Mouse (Mus musculus): ENCODE measurements around the gene Frmd4b. TPM values are rescaled to one million over a fixed set of nuclear protein-coding genes. Genes with fewer than 3 reads are reported as not detected.

Frmd4b gene
- total and polyA plus RNA-seq, 3 experiments: 0.44 to 2.9 TPM; not detected in 1

DNA sequence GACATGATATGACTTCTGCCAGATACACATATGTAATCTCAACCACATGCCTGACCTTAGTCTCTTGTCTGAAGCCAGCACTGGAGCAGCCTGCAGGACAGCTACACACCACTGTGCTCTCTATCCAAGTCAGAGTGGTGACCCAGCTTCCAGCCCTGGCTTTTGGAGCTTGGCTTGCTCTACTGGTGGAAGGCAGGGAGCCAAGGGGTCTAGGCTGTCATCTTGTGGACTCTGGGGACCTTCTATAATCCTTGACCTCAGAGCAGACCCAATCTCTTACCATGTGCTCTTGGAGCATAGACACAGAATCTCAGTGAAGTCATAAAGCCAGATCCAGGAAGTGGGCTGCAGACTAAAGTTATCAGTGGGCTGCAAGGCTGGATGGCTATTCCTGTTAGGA lies 30.7 kb downstream of the Frmd4b start:
- H3K36me3 ChIP-seq (replicated peaks): no peaks in the 10 kb centered on the region
- no peak overlapping the region for H3K4me3 ChIP-seq (ENCODE audit: low read depth, low read length)
- DNase-seq (ENCODE audit: low spot score) (no peak), ATAC-seq (ENCODE audit: extremely low read depth, insufficient number of reproducible peaks, low FRiP score, poor library complexity, severe bottlenecking) (no peak)
- no peaks in the 10 kb centered on the region for H3K27me3 ChIP-seq (ENCODE audit: insufficient read depth, low read length)
- peaks cover 45% of the 10 kb centered on the region for H3K9me3 ChIP-seq (replicated peaks)
- TF ChIP-seq GATA1 (IDR thresholded peaks at IDR 0.05; ENCODE audit: borderline replicate concordance, low read length) (no peak), TAL1 (conservative IDR thresholded peaks at IDR 0.05; ENCODE audit: low read depth, low read length) (no peak), CTCF (IDR thresholded peaks at IDR 0.05; ENCODE audit: low read depth, low read length) (no peak), GATA2 (IDR thresholded peaks at IDR 0.05; ENCODE audit: borderline replicate concordance, low read depth, low read length) (no peak)
- no peaks in the 10 kb centered on the region for H3K4me1 ChIP-seq (ENCODE audit: insufficient read depth, low read depth, low read length)

DNA sequence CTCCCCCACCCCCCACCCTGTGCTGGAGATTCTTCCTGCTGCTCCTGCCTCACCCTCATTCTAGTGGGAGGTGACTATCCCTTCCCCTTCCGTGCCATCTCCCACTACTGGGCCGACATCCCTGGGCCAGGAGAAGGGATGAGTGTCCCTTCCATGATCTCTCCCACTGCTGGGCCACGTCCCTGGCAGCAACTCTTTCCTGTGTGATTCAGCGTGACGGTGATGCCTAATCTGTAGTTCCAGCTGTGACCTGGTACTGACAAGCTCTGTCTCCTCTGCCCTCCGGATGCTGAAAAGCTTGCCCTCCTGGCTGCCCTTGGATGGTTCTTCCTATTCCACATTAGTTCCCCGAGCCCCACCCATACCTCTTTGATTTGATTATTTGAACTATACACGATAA lies 31.3 kb downstream of the Frmd4b start:
- ATAC-seq (ENCODE audit: extremely low read depth, insufficient number of reproducible peaks, low FRiP score, poor library complexity, severe bottlenecking) (no peak), DNase-seq (ENCODE audit: low spot score) (no peak)
- H3K4me3 ChIP-seq (ENCODE audit: low read depth, low read length): no peak overlapping the region
- H3K9me3 ChIP-seq (replicated peaks): peaks cover 39% of the 10 kb centered on the region
- no peaks in the 10 kb centered on the region for H3K27me3 ChIP-seq (ENCODE audit: insufficient read depth, low read length)
- H3K36me3 ChIP-seq (replicated peaks): no peaks in the 10 kb centered on the region
- TF ChIP-seq GATA1 (IDR thresholded peaks at IDR 0.05; ENCODE audit: borderline replicate concordance, low read length) (no peak), TAL1 (conservative IDR thresholded peaks at IDR 0.05; ENCODE audit: low read depth, low read length) (no peak), GATA2 (IDR thresholded peaks at IDR 0.05; ENCODE audit: borderline replicate concordance, low read depth, low read length) (no peak), CTCF (IDR thresholded peaks at IDR 0.05; ENCODE audit: low read depth, low read length) (no peak), POLR2AphosphoS5 (IDR thresholded peaks at IDR 0.05; ENCODE audit: insufficient replicate concordance, low read depth, low read length) (no peak)
- H3K4me1 ChIP-seq (ENCODE audit: insufficient read depth, low read depth, low read length): no peaks in the 10 kb centered on the region

DNA sequence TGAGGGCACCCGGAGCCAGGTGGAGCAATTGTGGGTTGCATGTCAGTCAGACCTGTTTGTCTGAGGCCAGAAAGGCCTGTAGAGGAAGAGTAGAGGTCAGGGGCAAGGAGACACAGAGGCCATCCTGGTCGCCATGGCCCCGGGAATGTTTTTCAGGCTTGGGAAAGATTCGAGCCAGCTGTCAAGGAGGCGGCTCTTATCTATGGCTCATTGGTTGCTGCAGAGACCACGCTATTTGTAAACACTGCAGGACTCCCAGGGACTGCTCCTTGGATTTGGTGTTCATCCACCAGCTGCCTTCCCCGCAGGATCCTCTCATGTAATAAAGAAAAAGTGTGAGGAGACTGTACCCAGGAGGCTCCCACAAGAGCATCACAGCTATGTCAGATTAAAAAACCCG lies 34.6 kb downstream of the Frmd4b start:
- no peaks in the 10 kb centered on the region for H3K27me3 ChIP-seq (ENCODE audit: insufficient read depth, low read length)
- ATAC-seq (ENCODE audit: extremely low read depth, insufficient number of reproducible peaks, low FRiP score, poor library complexity, severe bottlenecking): no peak
- H3K9me3 ChIP-seq (replicated peaks): peaks cover 42% of the 10 kb centered on the region
- no peak for DNase-seq (ENCODE audit: low spot score)
- no peaks in the 10 kb centered on the region for H3K36me3 ChIP-seq (replicated peaks)
- H3K4me3 ChIP-seq (ENCODE audit: low read depth, low read length): no peak overlapping the region
- TF ChIP-seq TAL1 (conservative IDR thresholded peaks at IDR 0.05; ENCODE audit: low read depth, low read length) (no peak), POLR2AphosphoS5 (IDR thresholded peaks at IDR 0.05; ENCODE audit: insufficient replicate concordance, low read depth, low read length) (no peak), CTCF (IDR thresholded peaks at IDR 0.05; ENCODE audit: low read depth, low read length) (no peak), GATA2 (IDR thresholded peaks at IDR 0.05; ENCODE audit: borderline replicate concordance, low read depth, low read length) (no peak), GATA1 (IDR thresholded peaks at IDR 0.05; ENCODE audit: borderline replicate concordance, low read length) (no peak)
- H3K4me1 ChIP-seq (ENCODE audit: insufficient read depth, low read depth, low read length): no peaks in the 10 kb centered on the region

DNA sequence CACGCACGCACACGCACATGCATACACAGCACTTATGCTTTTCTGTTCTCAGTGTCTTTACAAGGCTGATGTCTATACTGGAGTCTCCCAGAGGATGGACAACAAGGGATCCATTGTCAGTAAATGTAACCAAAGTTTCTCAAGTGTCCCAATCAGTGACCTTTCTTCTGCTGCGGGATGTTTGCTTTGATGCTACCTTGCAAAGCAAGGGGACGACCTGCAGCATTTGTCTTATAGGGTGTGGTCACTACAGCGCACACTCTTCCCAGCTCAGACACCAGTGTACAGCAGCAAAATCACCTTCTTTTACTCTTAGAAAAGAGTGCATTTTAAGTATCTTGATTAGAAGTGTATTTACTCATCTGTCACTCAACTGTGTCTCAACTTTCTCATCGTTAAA lies 35.4 kb downstream of the Frmd4b start:
- no peaks in the 10 kb centered on the region for H3K4me1 ChIP-seq (ENCODE audit: insufficient read depth, low read depth, low read length)
- no peak for ATAC-seq (ENCODE audit: extremely low read depth, insufficient number of reproducible peaks, low FRiP score, poor library complexity, severe bottlenecking)
- no peaks in the 10 kb centered on the region for H3K27me3 ChIP-seq (ENCODE audit: insufficient read depth, low read length)
- DNase-seq (ENCODE audit: low spot score): no peak
- peaks cover 45% of the 10 kb centered on the region for H3K9me3 ChIP-seq (replicated peaks)
- no peak for TF ChIP-seq CTCF (IDR thresholded peaks at IDR 0.05; ENCODE audit: low read depth, low read length)
- TF ChIP-seq TAL1 (conservative IDR thresholded peaks at IDR 0.05; ENCODE audit: low read depth, low read length): no peak
- TF ChIP-seq GATA2 (IDR thresholded peaks at IDR 0.05; ENCODE audit: borderline replicate concordance, low read depth, low read length): no peak
- TF ChIP-seq POLR2AphosphoS5 (IDR thresholded peaks at IDR 0.05; ENCODE audit: insufficient replicate concordance, low read depth, low read length): no peak
- TF ChIP-seq GATA1 (IDR thresholded peaks at IDR 0.05; ENCODE audit: borderline replicate concordance, low read length): no peak
- H3K4me3 ChIP-seq (ENCODE audit: low read depth, low read length): no peak overlapping the region
- no peaks in the 10 kb centered on the region for H3K36me3 ChIP-seq (replicated peaks)

DNA sequence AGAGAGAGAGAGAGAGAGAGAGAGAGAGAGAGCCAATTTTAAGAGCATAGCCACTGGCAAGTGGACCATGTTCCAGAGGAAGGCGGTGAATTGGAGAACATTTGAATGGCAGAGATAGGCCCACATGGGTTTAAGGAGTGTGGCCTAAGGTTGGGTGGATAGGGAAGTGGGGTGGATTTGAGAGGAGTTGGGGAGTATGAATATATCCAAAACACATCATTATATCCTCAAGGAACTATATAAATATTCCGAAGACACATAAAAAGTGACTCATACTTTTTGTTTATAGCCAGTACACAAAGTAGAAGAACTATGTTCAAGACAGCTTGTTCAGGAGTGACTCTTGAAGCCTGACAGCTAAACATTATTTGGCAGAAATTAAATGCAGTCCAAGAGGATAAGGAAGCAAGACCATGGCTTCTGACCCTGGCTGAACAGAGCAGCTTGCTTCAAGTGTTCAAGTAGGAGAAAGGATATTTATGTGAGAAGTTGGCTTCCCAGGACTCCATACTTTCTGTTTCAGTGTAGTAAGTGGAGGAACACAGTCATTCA lies 36.8 kb downstream of the Frmd4b start:
- H3K27me3 ChIP-seq (ENCODE audit: insufficient read depth, low read length): no peaks in the 10 kb centered on the region
- TF ChIP-seq TAL1 (conservative IDR thresholded peaks at IDR 0.05; ENCODE audit: low read depth, low read length) (no peak), CTCF (IDR thresholded peaks at IDR 0.05; ENCODE audit: low read depth, low read length) (no peak)
- H3K9me3 ChIP-seq (replicated peaks): peaks cover 44% of the 10 kb centered on the region
- no peaks in the 10 kb centered on the region for H3K4me1 ChIP-seq (ENCODE audit: insufficient read depth, low read depth, low read length)
- no peaks in the 10 kb centered on the region for H3K36me3 ChIP-seq (replicated peaks)
- ATAC-seq (ENCODE audit: extremely low read depth, insufficient number of reproducible peaks, low FRiP score, poor library complexity, severe bottlenecking) (no peak), DNase-seq (ENCODE audit: low spot score) (no peak)
- H3K4me3 ChIP-seq (ENCODE audit: low read depth, low read length): no peak overlapping the region

DNA sequence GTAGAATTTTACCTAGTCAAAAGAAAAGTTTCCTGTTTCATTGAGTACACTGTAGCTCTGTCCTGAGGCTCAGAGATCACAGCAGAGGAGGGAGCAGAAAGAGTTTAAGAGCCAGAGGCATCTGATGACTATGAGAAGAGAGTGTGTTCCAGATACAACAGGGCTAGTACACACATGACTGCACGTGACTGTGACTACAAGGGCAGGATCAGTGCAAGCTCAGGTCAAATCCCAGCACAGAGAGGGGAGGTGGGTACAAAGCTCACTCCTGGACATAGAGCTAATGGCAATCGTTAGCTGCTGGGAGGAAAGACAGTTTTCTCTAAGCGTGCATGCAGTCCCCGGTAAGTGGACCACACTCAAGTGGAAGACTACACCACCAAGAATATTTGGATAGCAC lies 37.6 kb downstream of the Frmd4b start:
- H3K4me3 ChIP-seq (ENCODE audit: low read depth, low read length): no peak overlapping the region
- TF ChIP-seq POLR2AphosphoS5 (IDR thresholded peaks at IDR 0.05; ENCODE audit: insufficient replicate concordance, low read depth, low read length) (no peak), GATA1 (IDR thresholded peaks at IDR 0.05; ENCODE audit: borderline replicate concordance, low read length) (no peak), TAL1 (conservative IDR thresholded peaks at IDR 0.05; ENCODE audit: low read depth, low read length) (no peak), GATA2 (IDR thresholded peaks at IDR 0.05; ENCODE audit: borderline replicate concordance, low read depth, low read length) (no peak), CTCF (IDR thresholded peaks at IDR 0.05; ENCODE audit: low read depth, low read length) (no peak)
- H3K27me3 ChIP-seq (ENCODE audit: insufficient read depth, low read length): no peaks in the 10 kb centered on the region
- ATAC-seq (ENCODE audit: extremely low read depth, insufficient number of reproducible peaks, low FRiP score, poor library complexity, severe bottlenecking): no peak
- no peaks in the 10 kb centered on the region for H3K36me3 ChIP-seq (replicated peaks)
- no peaks in the 10 kb centered on the region for H3K4me1 ChIP-seq (ENCODE audit: insufficient read depth, low read depth, low read length)
- no peak for DNase-seq (ENCODE audit: low spot score)
- peaks cover 48% of the 10 kb centered on the region for H3K9me3 ChIP-seq (replicated peaks)

DNA sequence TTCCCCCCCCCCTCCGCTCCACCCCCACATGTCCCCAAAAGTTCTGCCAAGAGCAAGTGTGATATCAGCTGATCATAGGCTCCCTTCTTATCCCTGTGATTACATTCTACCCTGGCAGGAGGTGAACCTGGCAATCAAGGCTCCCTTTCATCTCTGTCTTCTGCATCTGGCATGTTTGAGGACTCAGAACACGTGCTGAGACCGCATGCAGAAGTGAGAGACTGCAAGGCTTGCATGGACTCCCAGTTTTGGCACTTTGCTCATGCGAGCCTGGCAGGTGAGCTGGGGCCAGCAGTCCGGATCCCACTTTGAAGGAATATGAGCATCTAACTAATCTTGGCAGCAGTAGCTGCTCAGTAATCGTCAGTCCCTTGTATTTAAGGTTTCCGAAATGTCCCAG lies 39.1 kb downstream of the Frmd4b start:
- Histone ChIP-seq H3K4me1 (ENCODE audit: insufficient read depth, low read depth, low read length) (no peaks in the 10 kb centered on the region), H3K36me3 (replicated peaks) (no peaks in the 10 kb centered on the region), H3K4me3 (ENCODE audit: low read depth, low read length) (no peak overlapping the region), H3K27me3 (ENCODE audit: insufficient read depth, low read length) (no peaks in the 10 kb centered on the region), H3K9me3 (replicated peaks) (peaks cover 53% of the 10 kb centered on the region)
- DNase-seq (ENCODE audit: low spot score) (no peak), ATAC-seq (ENCODE audit: extremely low read depth, insufficient number of reproducible peaks, low FRiP score, poor library complexity, severe bottlenecking) (no peak)
- no peak for TF ChIP-seq GATA1 (IDR thresholded peaks at IDR 0.05; ENCODE audit: borderline replicate concordance, low read length)
- TF ChIP-seq TAL1 (conservative IDR thresholded peaks at IDR 0.05; ENCODE audit: low read depth, low read length): no peak
- no peak for TF ChIP-seq POLR2AphosphoS5 (IDR thresholded peaks at IDR 0.05; ENCODE audit: insufficient replicate concordance, low read depth, low read length)
- no peak for TF ChIP-seq GATA2 (IDR thresholded peaks at IDR 0.05; ENCODE audit: borderline replicate concordance, low read depth, low read length)
- no peak for TF ChIP-seq CTCF (IDR thresholded peaks at IDR 0.05; ENCODE audit: low read depth, low read length)
